Mouse (Mus musculus): ENCODE data around the gene Gm5936.
"Not testable (repeated sequence)": the region's sequence is repeated elsewhere in the genome, so short reads cannot be mapped to it uniquely, and the experiment has no call there.

The Gm5936 gene

DNA sequence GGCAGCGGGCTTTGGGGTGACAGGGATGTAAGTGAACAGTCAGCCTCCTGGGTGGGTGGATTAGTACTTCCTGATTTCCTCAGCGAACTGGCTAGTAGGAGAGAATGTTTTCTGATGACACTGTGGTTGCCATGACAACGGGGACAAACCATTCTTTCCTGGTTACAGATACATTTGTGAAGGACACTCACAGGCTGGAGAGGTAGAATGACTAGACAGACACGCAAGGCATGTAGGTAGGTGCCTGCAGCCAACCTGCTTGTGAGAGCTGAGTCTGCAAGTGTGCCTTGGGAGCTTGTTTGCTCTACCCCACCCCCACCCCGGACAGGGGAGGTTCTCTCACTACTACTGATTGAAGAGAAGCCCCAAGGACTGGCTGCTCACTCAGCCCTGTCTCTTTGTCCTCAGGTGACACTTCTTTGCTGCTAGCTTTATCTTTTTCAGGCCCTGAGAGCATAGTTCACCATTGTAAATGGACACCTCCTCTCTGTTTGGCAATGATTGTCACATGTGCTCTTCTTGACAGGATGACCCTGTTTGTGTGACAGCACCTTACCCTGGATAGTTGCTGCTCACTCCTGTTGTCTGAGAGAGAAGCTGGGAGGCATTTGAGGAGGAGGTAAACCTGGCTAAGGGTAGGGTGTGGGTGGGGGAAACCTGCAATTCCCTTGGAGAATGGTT is at the start of gene Gm5936:
Gene Gm5936 (plus strand): TSS at position 355 of the 681 bp plus-strand sequence.
- not testable (repeated sequence) for DNase-seq

DNA sequence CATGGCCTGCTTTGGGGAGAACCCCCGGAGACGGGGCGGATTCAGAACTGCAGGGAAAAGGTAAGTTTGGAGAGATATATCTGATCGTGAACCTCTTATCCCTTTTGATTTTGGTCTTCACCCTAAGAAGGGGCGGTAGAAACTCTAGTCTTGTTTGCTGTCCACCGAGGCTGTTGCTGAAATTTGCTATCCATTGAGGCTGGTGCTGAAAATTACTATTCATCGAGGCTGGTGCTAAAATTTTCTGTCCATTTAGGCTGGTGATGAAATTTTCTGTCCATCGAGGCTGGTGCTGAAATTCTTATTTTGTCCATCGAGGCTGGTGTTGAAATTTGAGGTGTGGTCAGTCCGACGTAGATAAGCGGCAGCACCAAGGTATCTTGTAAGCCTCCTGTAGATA is 19.1 kb downstream of the Gm5936 start:
- not testable (repeated sequence) for DNase-seq

- peak; percentile 11 for DNase-seq
Observed at GRCm38 (mm10) chrX:74880123-74880522, 43.1 kb downstream of the Gm5936 start.
